Mouse (Mus musculus): ENCODE results near the gene Dok1.

Dok1 gene

GRCm38 (mm10) chr6:83049367-83049766 lies 16.1 kb upstream of the Dok1 start:
- no peak for DNase-seq (ENCODE audit: extremely low spot score, low spot score)

DNA sequence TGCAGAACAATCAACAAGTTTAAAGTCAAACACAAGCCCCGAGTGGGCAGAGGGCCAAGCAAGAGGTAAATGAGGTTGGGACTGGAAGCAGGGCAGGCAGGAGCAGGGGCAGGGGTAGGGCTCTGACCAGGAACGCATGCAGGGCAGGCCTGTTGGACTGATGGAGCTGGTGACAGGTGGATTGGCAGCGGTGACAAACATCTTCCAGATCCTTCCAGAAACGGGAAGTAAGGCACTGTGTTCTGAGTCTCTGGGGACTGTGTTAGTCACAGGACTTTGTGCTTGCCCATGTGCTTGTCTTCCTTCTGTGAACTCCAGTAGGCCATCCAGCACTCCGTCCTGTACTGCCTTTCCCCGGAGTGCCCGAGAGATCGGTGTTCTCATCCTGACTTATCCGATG lies 11.5 kb upstream of the Dok1 start:
- no peak for DNase-seq (ENCODE audit: extremely low spot score, low spot score)

DNA sequence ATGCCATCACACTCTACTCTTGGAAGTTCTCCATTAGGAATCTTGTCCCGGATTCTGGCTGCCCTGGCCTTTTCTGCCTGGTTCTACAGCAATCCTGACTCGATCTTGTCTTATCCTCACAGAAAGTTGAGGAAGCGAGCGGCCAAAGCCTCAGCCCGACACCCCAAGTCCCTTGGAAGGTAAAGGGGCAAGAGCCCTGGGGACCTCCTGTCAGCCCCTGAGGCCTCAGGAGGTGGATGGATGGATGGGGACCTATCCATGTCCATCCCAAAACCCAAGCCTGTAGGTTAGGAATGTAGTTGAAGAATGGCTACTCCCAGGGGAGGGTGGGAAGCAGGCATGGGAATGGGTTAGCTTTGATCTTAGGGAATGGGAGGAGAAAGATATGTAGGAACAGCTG lies 10.7 kb upstream of the Dok1 start:
- no peak for DNase-seq (ENCODE audit: extremely low spot score, low spot score)

- no peak for DNase-seq (ENCODE audit: extremely low spot score, low spot score)
These were observed 10.3 kb upstream of the Dok1 start for GRCm38 (mm10) chr6:83043561-83043960.

GRCm38 (mm10) chr6:83040601-83041000 lies 7.3 kb upstream of the Dok1 start:
- no peak for DNase-seq (ENCODE audit: extremely low spot score, low spot score)

GRCm38 (mm10) chr6:83038496-83039012 lies 5.3 kb upstream of the Dok1 start:
- DNase-seq (ENCODE audit: extremely low spot score, low spot score): peak; percentile 93

- DNase-seq (ENCODE audit: extremely low spot score, low spot score): no peak
These were observed 3.9 kb upstream of the Dok1 start for GRCm38 (mm10) chr6:83037188-83037587.

DNA sequence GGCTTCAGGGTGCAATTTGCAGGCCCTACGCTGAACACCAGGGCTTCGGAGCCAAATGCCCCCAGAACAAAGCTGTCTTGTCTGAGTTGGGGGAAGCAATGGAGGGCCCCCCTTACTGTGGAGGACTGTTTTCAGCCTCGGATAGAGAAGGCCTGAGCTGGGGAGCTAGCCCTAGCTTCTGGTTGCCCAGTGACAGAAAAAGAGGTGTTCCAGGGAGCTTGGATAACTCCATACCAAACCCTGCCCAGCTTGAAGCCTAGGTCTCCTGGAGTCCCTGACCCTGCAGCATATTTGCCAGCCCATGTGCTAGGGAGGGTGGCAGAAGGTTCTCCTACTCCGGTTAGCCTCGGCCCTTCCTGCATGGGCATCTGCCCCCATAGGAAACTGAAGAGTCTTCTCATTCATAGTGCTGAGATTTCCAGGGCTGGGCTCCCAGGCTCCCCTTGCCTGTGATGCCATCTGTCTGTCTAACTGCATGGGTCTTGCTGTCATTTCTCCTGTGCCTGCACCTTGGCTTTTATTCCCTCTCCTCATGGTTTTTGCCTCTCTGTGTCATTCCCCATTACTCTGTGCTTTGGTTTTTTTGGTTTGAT lies 1.3 kb upstream of the Dok1 start:
- DNase-seq (ENCODE audit: extremely low spot score, low spot score): no peak

DNA sequence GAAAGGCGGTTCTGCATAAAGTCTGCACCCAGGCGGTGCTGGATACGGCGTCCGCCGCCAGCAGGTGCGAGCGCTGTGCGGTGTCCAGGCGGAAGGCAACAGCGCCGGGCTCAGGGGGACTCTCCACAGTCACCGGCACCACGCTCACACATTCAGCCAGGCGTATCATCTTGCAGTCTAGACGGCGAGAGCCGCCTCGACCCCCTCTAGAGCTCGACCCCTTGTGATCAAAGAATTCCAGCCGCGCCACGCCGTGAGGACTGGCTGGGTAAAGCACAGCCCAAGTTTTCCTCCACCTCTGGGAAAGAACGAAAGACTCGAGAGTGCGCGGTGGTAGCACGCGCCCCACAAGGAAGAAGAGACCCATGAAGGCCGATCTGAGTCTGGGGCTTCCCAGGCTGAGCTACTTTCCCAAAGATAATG lies 491 bp downstream of the Dok1 start:
- DNase-seq (ENCODE audit: extremely low spot score, low spot score): peak; percentile 74

GRCm38 (mm10) chr6:83031921-83032590 lies 1.2 kb downstream of the Dok1 start:
- no peak for DNase-seq (ENCODE audit: extremely low spot score, low spot score)

DNA sequence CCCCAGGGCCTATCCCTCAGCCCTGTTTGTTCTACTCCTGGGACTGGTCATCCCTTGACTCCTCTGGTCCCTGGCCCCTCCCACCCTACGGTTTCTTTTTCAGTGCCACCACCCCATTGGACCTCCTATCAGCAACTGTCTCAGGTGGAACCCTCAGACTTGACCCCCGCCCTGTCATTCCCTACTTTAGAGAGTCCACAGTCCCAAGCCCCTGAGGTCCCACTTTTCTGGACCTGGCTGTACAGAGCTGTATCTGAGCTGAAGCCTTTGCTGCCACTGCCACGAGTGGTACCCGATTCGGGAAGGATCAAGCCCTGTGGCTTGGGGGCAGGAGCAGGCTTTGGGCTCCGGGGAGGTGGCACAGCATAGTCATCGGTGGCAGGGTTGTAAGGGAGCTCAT lies 2.2 kb downstream of the Dok1 start:
- no peak for DNase-seq (ENCODE audit: extremely low spot score, low spot score)

DNA sequence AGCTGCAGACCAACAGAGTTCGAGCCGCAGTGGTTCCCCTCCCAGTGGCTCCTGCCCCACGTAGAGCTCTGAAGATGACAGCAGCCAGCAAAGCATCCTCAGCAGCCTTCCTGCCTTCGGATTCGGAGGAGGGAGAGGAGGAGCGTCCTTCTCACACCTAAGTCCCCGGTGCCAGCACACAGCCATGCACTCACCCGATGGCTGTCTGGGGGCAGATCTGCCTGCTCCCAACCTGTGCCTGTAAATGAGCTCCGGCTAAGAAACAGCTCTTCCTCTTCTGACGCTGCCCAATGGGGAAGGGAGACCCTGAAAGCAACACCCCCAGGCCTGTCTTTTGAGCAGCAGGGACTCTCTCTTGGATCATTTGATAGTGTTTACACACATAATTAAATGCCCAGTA lies 3.5 kb downstream of the Dok1 start:
- DNase-seq (ENCODE audit: extremely low spot score, low spot score): no peak

GRCm38 (mm10) chr6:83027706-83028105 lies 5.6 kb downstream of the Dok1 start:
- DNase-seq (ENCODE audit: extremely low spot score, low spot score): no peak

DNA sequence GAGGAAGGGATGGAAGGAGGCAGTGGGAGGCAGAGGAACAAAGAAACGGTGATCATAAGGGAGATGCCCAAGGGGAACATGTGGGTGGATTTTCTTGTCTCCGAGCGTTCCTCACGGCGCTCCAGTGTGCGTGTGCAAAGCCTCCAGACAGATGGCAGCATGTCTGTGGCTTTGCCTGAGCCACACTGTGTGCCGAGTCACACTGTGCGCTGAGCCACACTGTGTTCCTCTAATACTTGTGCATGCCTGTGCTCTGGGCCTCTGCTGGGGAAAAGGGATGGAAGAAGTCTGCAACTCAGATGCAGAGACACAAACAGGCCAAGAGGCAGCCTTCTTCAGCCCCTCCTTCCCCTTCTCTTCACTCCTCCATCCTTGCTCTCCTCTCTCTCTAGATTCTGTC lies 6.0 kb downstream of the Dok1 start:
- no peak for DNase-seq (ENCODE audit: extremely low spot score, low spot score)

DNA sequence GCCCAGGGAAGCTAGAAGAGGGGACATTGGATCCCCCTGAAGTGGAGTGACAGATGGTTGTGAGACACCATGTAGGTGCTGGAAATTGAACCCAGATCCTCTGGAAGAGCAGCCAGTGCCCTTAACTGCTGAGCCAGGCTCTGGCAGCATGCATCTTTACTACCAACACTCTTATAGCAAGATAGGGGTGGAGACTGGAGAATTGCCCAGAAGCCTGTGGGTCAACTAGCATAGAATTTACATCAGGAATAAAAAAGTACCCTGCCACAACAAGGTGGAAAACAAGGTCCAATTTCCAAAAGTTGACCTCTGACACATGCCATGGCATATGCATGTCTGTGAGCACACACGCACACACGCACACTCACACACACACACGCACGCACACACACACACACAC lies 8.1 kb downstream of the Dok1 start:
- DNase-seq (ENCODE audit: extremely low spot score, low spot score): no peak

- no peak for DNase-seq (ENCODE audit: extremely low spot score, low spot score)
These were observed 8.8 kb downstream of the Dok1 start for GRCm38 (mm10) chr6:83024421-83024820.

DNA sequence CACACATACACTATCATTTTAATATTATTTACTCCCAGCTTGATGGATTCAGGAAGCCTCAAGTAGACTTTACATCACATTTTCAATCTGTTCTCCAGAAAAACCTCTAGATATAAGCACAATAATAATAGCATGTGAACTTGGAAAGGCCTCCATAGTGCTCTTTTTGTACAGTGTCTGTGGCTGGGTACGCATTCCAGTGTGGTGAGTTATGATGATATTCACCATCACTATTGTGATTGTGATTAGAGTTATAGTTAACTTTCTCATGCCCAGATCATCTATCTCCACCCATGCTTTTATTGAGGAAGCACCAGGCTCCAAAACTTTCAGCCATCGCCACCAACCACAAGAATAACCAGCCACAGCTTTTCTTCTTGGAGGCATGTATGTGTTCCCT lies 9.5 kb downstream of the Dok1 start:
- DNase-seq (ENCODE audit: extremely low spot score, low spot score): no peak

GRCm38 (mm10) chr6:83023008-83023407 lies 10.3 kb downstream of the Dok1 start:
- DNase-seq (ENCODE audit: extremely low spot score, low spot score): no peak

- no peak for DNase-seq (ENCODE audit: extremely low spot score, low spot score)
These were observed 12.3 kb downstream of the Dok1 start for GRCm38 (mm10) chr6:83020836-83021593.

DNA sequence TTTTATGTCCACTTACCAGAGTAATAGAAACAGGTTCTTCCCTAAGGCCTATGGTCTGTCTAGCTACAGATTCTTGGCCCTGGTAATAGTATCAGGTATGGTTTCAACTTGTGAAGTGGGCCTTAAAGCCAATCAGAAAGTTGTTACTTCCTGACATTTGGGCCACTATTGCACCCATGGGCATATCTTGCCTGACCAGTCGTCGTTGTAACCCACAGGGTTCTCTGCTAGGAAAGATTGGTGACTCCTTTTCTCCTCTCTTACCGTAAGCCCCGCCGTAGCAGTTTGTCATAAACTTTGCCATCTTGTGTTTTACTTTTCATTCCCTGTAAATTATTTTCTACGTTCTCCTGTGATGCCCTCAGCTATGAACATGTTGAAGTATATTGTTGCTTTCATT lies 13.2 kb downstream of the Dok1 start:
- DNase-seq (ENCODE audit: extremely low spot score, low spot score): no peak

DNA sequence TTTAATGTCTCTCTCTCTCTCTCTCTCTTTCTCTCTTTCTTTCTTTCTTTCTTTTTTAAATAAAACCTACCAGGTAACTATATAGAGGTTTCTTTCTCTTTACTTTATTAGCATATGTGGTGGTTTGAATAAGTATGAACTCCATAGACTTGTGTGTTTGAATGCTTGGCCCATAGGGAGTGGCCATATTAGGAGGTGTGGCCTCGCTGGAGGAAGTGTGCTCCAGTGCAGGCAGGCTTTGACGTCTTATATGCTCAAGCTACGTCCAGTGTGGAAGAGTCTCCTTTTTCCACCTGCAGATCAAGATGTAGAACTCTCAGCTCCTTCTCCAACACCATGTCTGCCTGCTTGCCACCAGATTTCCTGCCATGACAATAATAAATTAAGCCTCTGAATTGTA lies 14.2 kb downstream of the Dok1 start:
- DNase-seq (ENCODE audit: extremely low spot score, low spot score): no peak

- DNase-seq (ENCODE audit: extremely low spot score, low spot score): no peak
These were observed 16.1 kb downstream of the Dok1 start for GRCm38 (mm10) chr6:83017190-83017589.

DNA sequence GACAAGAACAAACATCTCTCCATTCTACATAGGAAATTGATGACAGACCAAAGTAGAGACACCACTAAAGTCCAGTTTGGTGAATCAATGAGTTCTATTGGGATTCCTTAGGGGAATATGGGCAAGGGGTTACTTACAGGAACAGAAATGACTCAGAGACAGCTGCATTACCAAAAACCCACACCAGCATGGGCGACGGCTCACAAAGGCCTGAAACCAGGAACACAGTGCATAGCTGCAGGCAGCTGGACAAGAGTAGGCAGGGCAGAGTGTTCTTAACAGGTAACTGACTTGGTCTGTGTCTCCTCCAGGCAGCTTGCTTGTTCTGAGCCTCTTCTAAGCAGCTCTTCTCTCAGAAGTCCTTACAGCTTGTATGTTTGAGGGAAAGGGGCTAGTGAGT lies 17.5 kb downstream of the Dok1 start:
- no peak for DNase-seq (ENCODE audit: extremely low spot score, low spot score)
